Mouse (Mus musculus): Measurements from ENCODE around the gene Col12a1. TPM values are rescaled to one million over a fixed set of nuclear protein-coding genes. Genes with fewer than 3 reads are reported as not detected.
"Not testable (repeated sequence)": the region's sequence is repeated elsewhere in the genome, so short reads cannot be mapped to it uniquely, and the experiment has no call there.

Gene Col12a1
- polyA plus RNA-seq, 1 experiment from 2014 or later: 0.10 TPM

DNA sequence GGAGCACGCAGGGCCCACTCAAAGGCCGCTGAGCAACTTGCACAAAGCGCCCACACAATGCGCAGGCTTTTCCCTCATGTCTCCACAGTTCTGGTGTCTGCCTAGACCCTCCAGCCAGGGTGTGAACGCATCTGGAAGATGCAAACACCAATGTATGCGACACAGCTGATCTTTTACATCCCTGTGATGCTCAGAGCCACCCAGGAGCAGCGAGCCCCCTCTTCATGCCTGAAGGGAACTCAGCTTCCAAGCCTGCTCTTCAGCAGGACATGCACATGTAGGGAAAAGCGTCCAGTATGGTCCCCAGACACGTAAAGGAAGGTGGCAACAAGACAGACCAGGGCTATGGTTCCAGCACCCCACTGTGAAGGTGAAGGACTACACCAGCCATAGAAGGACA lies 1.5 kb upstream of the Col12a1 start:
- Histone ChIP-seq H3K79me2 (ENCODE audit: inconsistent target) (no peaks in the 10 kb centered on the region), H3K36me3 (ENCODE audit: inconsistent target) (no peaks in the 10 kb centered on the region), H3K27ac (no peak overlapping the region), H3K4me3 (ENCODE audit: inconsistent target) (no peak overlapping the region)
- WGBS (ENCODE audit: missing documents): 42% methylated on average over 9 of the region's 9 CpGs

DNA sequence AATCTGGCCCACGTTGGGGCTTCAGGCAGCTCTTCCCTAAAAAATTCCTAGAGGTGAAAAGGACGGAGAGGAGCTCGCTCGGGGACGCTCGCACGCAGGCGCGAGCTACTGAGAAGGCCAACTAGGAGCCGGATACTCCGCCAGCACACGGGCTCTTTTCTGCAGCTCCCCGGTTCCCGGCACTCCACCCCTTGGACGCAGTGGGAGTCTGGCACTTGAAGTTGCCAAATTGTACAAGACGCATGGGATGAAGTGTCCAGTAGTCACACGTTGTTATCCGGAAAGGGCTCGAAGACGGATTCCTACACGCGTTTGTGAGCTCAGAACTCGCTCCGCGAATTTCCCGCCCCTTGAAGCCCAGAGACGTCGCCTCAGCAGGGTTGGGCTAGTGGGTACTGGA lies 820 bp upstream of the Col12a1 start:
- WGBS (ENCODE audit: missing documents): 2% methylated on average over 28 of the region's 28 CpGs
- H3K36me3 ChIP-seq (ENCODE audit: inconsistent target): no peaks in the 10 kb centered on the region
- H3K79me2 ChIP-seq (ENCODE audit: inconsistent target): no peaks in the 10 kb centered on the region
- H3K27ac ChIP-seq: no peak overlapping the region
- H3K4me3 ChIP-seq (ENCODE audit: inconsistent target): no peak overlapping the region

- H3K4me3 ChIP-seq (ENCODE audit: inconsistent target): no peak overlapping the region
- H3K36me3 ChIP-seq (ENCODE audit: inconsistent target): no peaks in the 10 kb centered on the region
- no peaks in the 10 kb centered on the region for H3K79me2 ChIP-seq (ENCODE audit: inconsistent target)
- whole genome bisulfite sequencing (ENCODE audit: missing documents): 8% methylated on average over 22 of the region's 22 CpGs
- H3K27ac ChIP-seq: no peak overlapping the region
Measured at GRCm38 (mm10) chr9:79717836-79718475, 675 bp downstream of the Col12a1 start.

GRCm38 (mm10) chr9:79716909-79717835 lies 1.5 kb downstream of the Col12a1 start:
- Histone ChIP-seq H3K36me3 (ENCODE audit: inconsistent target) (no peaks in the 10 kb centered on the region), H3K79me2 (ENCODE audit: inconsistent target) (no peaks in the 10 kb centered on the region), H3K27ac (no peak overlapping the region), H3K4me3 (ENCODE audit: inconsistent target) (no peak overlapping the region)
- 16% methylated on average over 18 of the region's 23 CpGs for WGBS (ENCODE audit: missing documents)

- 69% methylated on average over 5 of the region's 5 CpGs for WGBS (ENCODE audit: missing documents)
- H3K79me2 ChIP-seq (ENCODE audit: inconsistent target): no peaks in the 10 kb centered on the region
- H3K27ac ChIP-seq: no peak overlapping the region
- no peaks in the 10 kb centered on the region for H3K36me3 ChIP-seq (ENCODE audit: inconsistent target)
- no peak overlapping the region for H3K4me3 ChIP-seq (ENCODE audit: inconsistent target)
Measured at GRCm38 (mm10) chr9:79716496-79716895, 2.1 kb downstream of the Col12a1 start.

DNA sequence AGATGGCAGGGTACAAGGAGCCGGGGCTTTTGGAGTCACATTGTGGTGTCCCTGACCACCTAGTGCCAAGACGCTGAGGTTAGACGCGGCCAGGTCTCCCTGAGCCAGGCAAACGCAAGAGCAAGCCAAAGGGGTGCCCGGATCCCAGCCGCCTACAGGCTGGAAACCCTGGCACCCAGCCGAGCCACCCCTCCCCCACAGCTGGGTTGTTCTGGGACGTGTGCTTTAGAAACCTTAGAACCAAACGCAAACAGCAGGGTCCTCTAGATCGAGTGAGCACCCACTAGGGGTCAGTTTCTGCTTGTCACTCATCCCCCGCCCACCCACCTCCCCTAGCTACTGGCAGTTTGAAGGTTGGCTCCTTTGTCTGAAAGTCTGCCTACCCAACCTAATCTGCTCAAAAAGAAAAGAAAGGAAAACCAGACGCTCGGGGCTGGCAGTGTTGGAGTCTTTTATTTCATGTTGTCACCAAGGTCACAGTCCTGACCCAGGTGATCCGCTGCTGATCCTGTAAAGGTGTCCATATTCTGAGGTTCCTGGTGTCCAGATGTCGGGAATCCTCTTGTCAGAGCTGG lies 4.1 kb downstream of the Col12a1 start:
- WGBS (ENCODE audit: missing documents): 7% methylated on average over 16 of the region's 16 CpGs
- Histone ChIP-seq H3K36me3 (ENCODE audit: inconsistent target) (no peaks in the 10 kb centered on the region), H3K4me3 (ENCODE audit: inconsistent target) (no peak overlapping the region), H3K79me2 (ENCODE audit: inconsistent target) (no peaks in the 10 kb centered on the region), H3K27ac (no peak overlapping the region)

- 81% methylated on average over 11 of the region's 11 CpGs for whole genome bisulfite sequencing (ENCODE audit: missing documents)
- Histone ChIP-seq H3K79me2 (ENCODE audit: inconsistent target) (no peaks in the 10 kb centered on the region), H3K27ac (no peak overlapping the region), H3K36me3 (ENCODE audit: inconsistent target) (no peaks in the 10 kb centered on the region), H3K4me3 (ENCODE audit: inconsistent target) (no peak overlapping the region)
Measured at GRCm38 (mm10) chr9:79689771-79690535, 28.7 kb downstream of the Col12a1 start.

- 91% methylated on average over 7 of the region's 7 CpGs for WGBS (ENCODE audit: missing documents)
- H3K27ac ChIP-seq: no peak overlapping the region
- no peaks in the 10 kb centered on the region for H3K79me2 ChIP-seq (ENCODE audit: inconsistent target)
- no peak overlapping the region for H3K4me3 ChIP-seq (ENCODE audit: inconsistent target)
- H3K36me3 ChIP-seq (ENCODE audit: inconsistent target): no peaks in the 10 kb centered on the region
Measured at GRCm38 (mm10) chr9:79689342-79689741, 29.3 kb downstream of the Col12a1 start.

DNA sequence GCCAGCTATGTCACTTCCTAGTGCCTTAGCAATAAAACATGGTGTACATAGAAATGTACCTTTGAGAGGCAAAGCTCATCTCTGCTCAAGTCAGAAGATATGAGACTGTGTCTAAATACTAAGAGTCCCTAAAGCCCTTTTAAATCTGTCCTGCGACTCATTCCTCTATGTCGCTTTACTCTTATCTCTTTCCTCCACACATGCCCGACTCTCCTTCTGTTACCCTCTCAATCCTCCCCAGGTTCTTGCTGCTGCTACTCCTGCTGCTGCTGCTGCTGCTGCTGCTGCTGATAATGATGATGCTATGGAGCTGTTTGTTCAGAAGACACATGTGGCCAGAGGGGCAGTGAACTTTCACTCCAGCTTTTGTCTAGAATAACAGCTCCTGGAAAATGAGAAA lies 31.4 kb downstream of the Col12a1 start:
- Histone ChIP-seq H3K27ac (no peak overlapping the region), H3K36me3 (ENCODE audit: inconsistent target) (no peaks in the 10 kb centered on the region), H3K79me2 (ENCODE audit: inconsistent target) (no peaks in the 10 kb centered on the region), H3K4me3 (ENCODE audit: inconsistent target) (no peak overlapping the region)
- 61% methylated on average over 3 of the region's 3 CpGs for WGBS (ENCODE audit: missing documents)

GRCm38 (mm10) chr9:79686049-79686448 lies 32.6 kb downstream of the Col12a1 start:
- Histone ChIP-seq H3K36me3 (ENCODE audit: inconsistent target) (no peaks in the 10 kb centered on the region), H3K4me3 (ENCODE audit: inconsistent target) (no peak overlapping the region), H3K27ac (no peak overlapping the region), H3K79me2 (ENCODE audit: inconsistent target) (no peaks in the 10 kb centered on the region)
- WGBS (ENCODE audit: missing documents): 8% methylated on average over 1 of the region's 1 CpGs

GRCm38 (mm10) chr9:79680453-79681240 lies 38.0 kb downstream of the Col12a1 start:
- 89% methylated on average over 4 of the region's 4 CpGs for WGBS (ENCODE audit: missing documents)
- Histone ChIP-seq H3K4me3 (ENCODE audit: inconsistent target) (no peak overlapping the region), H3K79me2 (ENCODE audit: inconsistent target) (no peaks in the 10 kb centered on the region), H3K36me3 (ENCODE audit: inconsistent target) (no peaks in the 10 kb centered on the region), H3K27ac (no peak overlapping the region)

DNA sequence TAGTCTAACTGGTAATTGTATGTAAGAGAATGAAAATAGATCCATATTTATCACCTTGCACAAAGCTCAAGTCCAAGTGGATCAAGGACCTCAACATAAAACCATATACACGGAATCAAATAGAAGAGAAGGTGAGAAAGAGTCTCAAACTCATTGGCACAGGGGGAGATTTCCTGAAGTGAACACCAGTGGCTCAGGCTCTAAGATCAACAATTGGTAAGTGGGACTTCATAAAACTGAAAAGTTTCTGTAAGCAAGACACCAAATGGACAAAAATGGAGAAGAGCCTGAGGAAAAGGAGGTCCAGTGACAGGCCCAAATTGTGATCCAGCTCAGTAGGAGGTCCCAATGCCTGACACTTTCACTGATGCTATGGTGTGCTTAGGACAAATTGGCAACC lies 49.8 kb downstream of the Col12a1 start:
- H3K36me3 ChIP-seq (ENCODE audit: inconsistent target); H3K4me3 ChIP-seq (ENCODE audit: inconsistent target); H3K79me2 ChIP-seq (ENCODE audit: inconsistent target); H3K27ac ChIP-seq: not testable (repeated sequence)
- 64% methylated on average over 1 of the region's 1 CpGs for WGBS (ENCODE audit: missing documents)

DNA sequence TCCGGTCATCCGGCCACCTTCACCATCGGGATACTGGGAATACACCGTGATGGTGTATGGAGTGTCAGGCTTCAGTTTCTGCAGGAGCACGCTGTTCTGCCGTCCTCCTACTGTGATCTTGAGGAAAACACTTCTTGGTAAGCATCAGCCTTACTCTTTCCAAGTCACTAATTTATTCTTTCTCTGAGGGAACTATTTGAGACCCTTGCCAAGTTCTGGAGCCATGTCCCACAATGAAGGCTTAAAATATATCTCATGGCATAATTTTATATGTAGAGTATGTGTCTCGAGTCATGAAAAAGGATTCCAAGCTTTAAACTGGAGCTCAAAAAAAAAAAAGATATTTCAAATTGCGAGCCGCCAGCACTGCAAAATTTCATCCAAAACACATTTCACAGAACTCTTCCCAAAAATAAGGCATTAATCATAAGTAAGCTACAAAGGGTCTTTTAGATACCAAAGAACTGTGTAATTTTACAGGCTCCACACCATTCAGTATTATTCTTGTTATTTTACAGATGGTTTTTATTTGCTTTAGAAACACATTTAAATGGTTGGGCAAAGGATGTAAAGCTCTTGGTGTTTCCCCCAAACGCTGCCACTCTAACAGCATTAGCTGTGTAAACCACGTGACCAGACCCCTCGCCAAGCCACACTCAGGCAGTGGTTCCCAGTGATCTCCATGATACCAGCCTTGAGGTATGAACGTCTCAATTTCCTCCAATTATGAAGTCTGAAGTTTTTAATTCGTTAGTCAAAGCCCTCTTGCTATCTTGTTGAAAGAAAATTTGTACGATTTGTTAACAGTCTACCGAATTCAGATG lies 65.1 kb downstream of the Col12a1 start:
- WGBS (ENCODE audit: missing documents): 87% methylated on average over 15 of the region's 16 CpGs
- Histone ChIP-seq H3K79me2 (ENCODE audit: inconsistent target) (no peaks in the 10 kb centered on the region), H3K36me3 (ENCODE audit: inconsistent target) (no peaks in the 10 kb centered on the region), H3K4me3 (ENCODE audit: inconsistent target) (no peak overlapping the region), H3K27ac (no peak overlapping the region)

Data from macrophage (primary cell).